Mouse (Mus musculus) liver, adult 2 months (tissue): Measurements from ENCODE around the gene Hist1h2bn.

ENCODE experiments used
- CTCF ChIP-seq: fragments of 200-500 bp; IDR thresholded peaks from 2 replicates; pipeline ENCODE4 v1.5.1; 2011; ENCODE audit warnings: low read depth, low read length, control low read depth
- POLR2A ChIP-seq: fragments of 200-500 bp; IDR thresholded peaks from 2 replicates; pipeline ENCODE4 v1.6.1; 2011; ENCODE audit warnings: low read length, control low read depth; ENCODE audit not compliant: insufficient read depth; ENCODE audit errors: extremely low read depth

GRCm38 (mm10) chr13:21733466-21733865 is 20.5 kb upstream of the Hist1h2bn start:
- TF ChIP-seq CTCF (no peak), POLR2A (no peak)
